In genomic region chr11:33202296-33202695, GRCm38 (mm10) we compare ENCODE assay signal across 8 mouse cellular contexts. TPM values are rescaled to one million over a fixed set of nuclear protein-coding genes. Genes with fewer than 3 reads are reported as not detected.
DNase-seq lines count a peak whose midpoint lies in the region; ATAC-seq lines count a peak whose summit lies in the region.

No protein-coding gene starts in this region.

- ATAC-seq in kidney, embryonic 16.5 days (ENCODE audit: low FRiP score, low TSS enrichment): no peak; the same call in 1 of the 2 replicates
- ATAC-seq in embryonic facial prominence, embryonic 12.5 days (ENCODE audit: insufficient number of reproducible peaks, insufficient read depth, low FRiP score, low TSS enrichment): no peak
- ATAC-seq in midbrain, embryonic 12.5 days (ENCODE audit: low FRiP score, low read depth): no peak

- under 1% methylated on average over 32 of the region's 37 CpGs for WGBS in kidney, embryonic 16.5 days
- 2% methylated on average over 37 of the region's 37 CpGs for WGBS in embryonic facial prominence, embryonic 12.5 days
- under 1% methylated on average over 37 of the region's 37 CpGs for whole genome bisulfite sequencing in midbrain, embryonic 12.5 days

- peaks cover 15% of the 10 kb centered on the region; the same call in 1 of the 2 replicates for H3K9me3 ChIP-seq in kidney, embryonic 16.5 days (ENCODE audit: low read length)
- no peaks in the 10 kb centered on the region for H3K9me3 ChIP-seq in embryonic facial prominence, embryonic 12.5 days
- peaks cover 6% of the 10 kb centered on the region; the same call in 1 of the 2 replicates for H3K9me3 ChIP-seq in midbrain, embryonic 12.5 days

- no peak overlapping the region for H3K4me2 ChIP-seq in kidney, embryonic 16.5 days (replicated peaks; ENCODE audit: low read depth, low read length)
- H3K4me2 ChIP-seq in embryonic facial prominence, embryonic 12.5 days (replicated peaks): no peak overlapping the region
- peak overlapping the region; percentile 53 for H3K4me2 ChIP-seq in midbrain, embryonic 12.5 days (replicated peaks)

- peaks cover 100% of the 10 kb centered on the region for H3K27me3 ChIP-seq in kidney, embryonic 16.5 days (ENCODE audit: insufficient read depth, low read length)
- H3K27me3 ChIP-seq in embryonic facial prominence, embryonic 12.5 days: peaks cover 91% of the 10 kb centered on the region
- H3K27me3 ChIP-seq in midbrain, embryonic 12.5 days: peaks cover 98% of the 10 kb centered on the region

- no peak overlapping the region for H3K27ac ChIP-seq in kidney, embryonic 16.5 days (ENCODE audit: low read length)
- no peak overlapping the region for H3K27ac ChIP-seq in embryonic facial prominence, embryonic 12.5 days
- H3K27ac ChIP-seq in midbrain, embryonic 12.5 days (replicated peaks): no peak overlapping the region

- no peak overlapping the region for H3K9ac ChIP-seq in kidney, embryonic 16.5 days (replicated peaks; ENCODE audit: low read length)
- H3K9ac ChIP-seq in embryonic facial prominence, embryonic 12.5 days: no peak overlapping the region
- no peak overlapping the region for H3K9ac ChIP-seq in midbrain, embryonic 12.5 days (replicated peaks)

- H3K36me3 ChIP-seq in kidney, embryonic 16.5 days (ENCODE audit: insufficient read depth, low read length): no peaks in the 10 kb centered on the region
- H3K36me3 ChIP-seq in embryonic facial prominence, embryonic 12.5 days: no peaks in the 10 kb centered on the region
- H3K36me3 ChIP-seq in midbrain, embryonic 12.5 days: no peaks in the 10 kb centered on the region

- peaks cover 25% of the 10 kb centered on the region for H3K4me1 ChIP-seq in kidney, embryonic 16.5 days (ENCODE audit: insufficient read depth, low read length)
- peaks cover 15% of the 10 kb centered on the region for H3K4me1 ChIP-seq in embryonic facial prominence, embryonic 12.5 days
- H3K4me1 ChIP-seq in midbrain, embryonic 12.5 days: peaks cover 41% of the 10 kb centered on the region

- H3K4me3 ChIP-seq in kidney, embryonic 16.5 days (ENCODE audit: low read length): peak overlapping the region; percentile 35
- H3K4me3 ChIP-seq in embryonic facial prominence, embryonic 12.5 days: peak overlapping the region; percentile 32; the same call in 1 of the 2 replicates
- peak overlapping the region; percentile 39 for H3K4me3 ChIP-seq in midbrain, embryonic 12.5 days

- no peak for DNase-seq in kidney, postnatal 10 days
- peak; percentile 82 for DNase-seq in cerebellum, adult 11-12 months
- no peak for DNase-seq in spleen, adult 12 weeks (ENCODE audit: low spot score)
- DNase-seq in thymus, postnatal 14 days: no peak
- no peak for DNase-seq in right cerebral cortex, postnatal 25 days

RNA-seq across cellular contexts. Expression of gene Tlx3, which starts 1.1 kb away (rescaled TPM):
- polyA plus RNA-seq in kidney, embryonic 16.5 days (2015; fragmentation: Nextera tagmentation; extraction: Ambion mirVana): 0.14 TPM in 1 of 2 replicates, not detected in the other
- polyA plus RNA-seq in embryonic facial prominence, embryonic 12.5 days (2016; fragmentation: Nextera tagmentation; extraction: Ambion mirVana): 6.6 and 9.1 TPM in 2 replicates
- 4.3 and 5.0 TPM in 2 replicates for polyA plus RNA-seq in midbrain, embryonic 12.5 days (2016; fragmentation: Nextera tagmentation; extraction: Ambion mirVana)

RNA-seq across cellular contexts. Expression of gene Npm1, which starts 39.3 kb away (rescaled TPM):
- 999 and 1,010 TPM in 2 replicates for polyA plus RNA-seq in kidney, embryonic 16.5 days (2015; fragmentation: Nextera tagmentation; extraction: Ambion mirVana)
- polyA plus RNA-seq in embryonic facial prominence, embryonic 12.5 days (2016; fragmentation: Nextera tagmentation; extraction: Ambion mirVana): 922 and 970 TPM in 2 replicates
- polyA plus RNA-seq in midbrain, embryonic 12.5 days (2016; fragmentation: Nextera tagmentation; extraction: Ambion mirVana): 647 and 719 TPM in 2 replicates

RNA-seq across cellular contexts. Expression of gene Fgf18, which starts 55.1 kb away (rescaled TPM):
- 1.7 and 2.1 TPM in 2 replicates for polyA plus RNA-seq in kidney, embryonic 16.5 days (2015; fragmentation: Nextera tagmentation; extraction: Ambion mirVana)
- 11.5 and 17.2 TPM in 2 replicates for polyA plus RNA-seq in embryonic facial prominence, embryonic 12.5 days (2016; fragmentation: Nextera tagmentation; extraction: Ambion mirVana)
- polyA plus RNA-seq in midbrain, embryonic 12.5 days (2016; fragmentation: Nextera tagmentation; extraction: Ambion mirVana): 3.0 and 3.6 TPM in 2 replicates
